Mouse (Mus musculus) ovary, postnatal 36 days (tissue): ENCODE results near the gene Tecta.

Source experiments
- DNase-seq: peaks from one replicate; pipeline ENCODE4 v3.0.0; 2022; ENCODE audit warnings: low spot score, mixed read lengths

Gene Tecta

DNA sequence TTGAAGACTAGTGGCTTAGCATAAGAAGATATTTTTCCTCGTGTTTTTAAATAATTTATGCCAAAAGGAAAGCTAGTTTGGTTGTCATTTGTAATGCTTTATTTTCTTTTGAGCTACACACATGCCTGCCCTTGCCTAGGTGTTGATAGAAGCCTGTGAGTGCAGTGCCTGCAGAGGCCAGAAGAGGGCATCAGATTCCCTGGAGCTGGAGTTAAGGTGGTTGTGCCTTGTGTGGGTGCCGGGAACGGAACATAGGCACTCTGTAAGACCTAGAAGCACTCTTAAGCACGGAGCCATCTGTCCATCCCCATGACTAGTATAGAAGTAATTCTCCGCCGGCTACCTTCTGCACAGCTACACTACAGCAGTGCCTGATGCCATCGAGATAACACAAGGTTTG is 79.1 kb downstream of the Tecta start:
- DNase-seq: no peak

GRCm38 (mm10) chr9:42318455-42318987 is 81.2 kb downstream of the Tecta start:
- DNase-seq: no peak

- DNase-seq: peak; percentile 30
Observed at GRCm38 (mm10) chr9:42317337-42317736, 82.4 kb downstream of the Tecta start.

GRCm38 (mm10) chr9:42315816-42316215 is 83.9 kb downstream of the Tecta start:
- peak; percentile 37 for DNase-seq

DNA sequence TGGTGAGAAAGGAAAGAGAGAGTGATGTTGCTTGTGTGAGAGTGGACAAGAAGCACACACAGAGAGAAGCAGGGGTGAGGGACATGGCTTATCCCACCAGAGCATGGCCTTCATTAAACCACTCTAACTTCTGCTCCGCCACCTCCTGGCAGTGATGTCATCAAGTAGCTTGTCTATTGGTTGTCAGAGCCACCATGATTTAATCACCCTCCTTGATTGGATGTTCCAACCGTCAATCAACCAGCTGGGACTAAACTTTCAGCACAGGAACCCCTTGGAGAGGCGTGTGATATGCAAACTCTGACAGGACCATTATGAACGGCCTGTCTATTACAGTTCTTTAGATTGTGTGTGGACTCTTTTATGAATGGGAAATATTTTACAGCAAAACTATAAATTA is 84.8 kb downstream of the Tecta start:
- no peak for DNase-seq

- no peak for DNase-seq
Observed at GRCm38 (mm10) chr9:42314388-42314787, 85.3 kb downstream of the Tecta start.

- DNase-seq: no peak
Observed at GRCm38 (mm10) chr9:42313872-42314271, 85.9 kb downstream of the Tecta start.

DNA sequence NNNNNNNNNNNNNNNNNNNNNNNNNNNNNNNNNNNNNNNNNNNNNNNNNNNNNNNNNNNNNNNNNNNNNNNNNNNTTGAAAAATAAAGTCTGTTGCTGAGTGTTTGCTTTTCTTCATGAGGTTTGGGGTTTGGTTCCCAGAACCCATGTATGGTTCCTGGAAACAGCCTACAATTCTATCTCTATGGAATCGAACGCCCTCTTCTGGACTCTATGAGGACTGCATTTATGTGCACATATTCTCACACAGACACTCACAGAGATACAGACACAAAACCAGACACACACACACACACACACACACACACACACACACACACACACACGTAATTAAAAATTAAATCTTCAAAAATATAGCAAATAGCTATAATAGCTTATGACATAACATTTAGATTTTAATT is 88.4 kb downstream of the Tecta start:
- no peak for DNase-seq

GRCm38 (mm10) chr9:42303894-42304293 is 95.8 kb downstream of the Tecta start:
- DNase-seq: no peak

DNA sequence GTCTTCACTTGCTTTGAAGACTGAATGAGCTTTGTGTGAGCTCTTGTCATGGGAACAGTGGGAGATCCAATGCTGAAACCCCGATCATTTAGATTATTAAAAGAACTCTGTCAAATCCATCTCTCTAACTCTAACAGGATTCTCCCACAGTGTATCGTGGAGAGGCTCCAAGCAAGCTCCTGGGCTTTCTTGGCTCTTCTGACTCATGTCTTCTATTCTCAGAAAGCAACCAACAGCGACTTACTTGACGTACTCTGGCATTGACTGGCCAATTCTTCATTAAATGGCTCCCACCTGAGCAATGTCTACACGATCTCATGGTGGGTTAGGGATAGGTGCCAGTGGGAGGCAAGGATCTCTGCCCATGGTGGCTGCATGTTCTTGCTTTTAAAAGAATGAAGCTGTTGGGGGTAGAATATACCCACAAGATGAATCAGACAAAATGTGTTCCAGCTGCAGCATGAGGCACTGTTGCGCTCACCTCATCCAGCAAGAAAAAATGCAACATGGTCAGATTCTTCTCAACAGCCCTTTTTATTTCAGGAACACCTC is 98.6 kb downstream of the Tecta start:
- DNase-seq: no peak

GRCm38 (mm10) chr9:42296297-42296922 is 103.3 kb downstream of the Tecta start:
- DNase-seq: no peak

DNA sequence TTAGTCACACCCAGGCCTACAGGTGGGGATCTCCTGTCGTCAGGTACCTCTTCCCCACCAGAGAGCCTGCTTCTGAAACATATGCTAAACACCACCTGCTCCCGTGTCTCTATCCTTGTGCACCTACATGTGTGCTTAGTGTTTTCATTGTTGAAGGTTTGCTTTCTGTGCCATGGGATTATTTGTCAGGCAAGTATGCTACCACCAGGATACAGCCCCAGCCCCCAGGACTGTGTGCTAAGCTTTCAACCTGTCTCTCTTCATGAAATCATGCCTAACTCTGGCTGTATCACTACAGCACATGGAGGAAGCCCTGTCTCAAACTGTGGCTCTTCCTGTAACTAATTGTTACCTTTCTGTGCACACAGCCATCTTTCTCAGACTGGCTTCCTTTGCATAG is 105.6 kb downstream of the Tecta start:
- no peak for DNase-seq

DNA sequence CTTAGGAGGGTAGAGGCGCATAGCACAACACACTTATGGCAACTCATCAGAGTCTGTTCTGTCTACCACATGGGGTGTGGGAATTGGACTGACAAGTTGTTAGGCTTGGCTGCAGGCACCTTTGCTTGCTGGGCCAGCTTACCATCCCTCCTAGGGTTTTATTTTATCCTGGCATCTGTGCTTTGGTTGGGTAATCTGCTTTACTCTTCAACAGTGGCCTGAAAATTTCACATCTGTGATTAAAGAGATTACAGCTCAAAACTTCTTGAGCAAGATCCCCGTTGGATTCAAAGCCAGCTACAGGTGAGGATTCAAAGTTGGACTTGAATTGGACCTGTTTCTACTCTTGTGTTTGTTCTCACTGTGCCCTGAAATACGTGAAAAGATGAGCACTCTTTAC is 106.1 kb downstream of the Tecta start:
- DNase-seq: no peak

GRCm38 (mm10) chr9:42293051-42293450 is 106.7 kb downstream of the Tecta start:
- no peak for DNase-seq

DNA sequence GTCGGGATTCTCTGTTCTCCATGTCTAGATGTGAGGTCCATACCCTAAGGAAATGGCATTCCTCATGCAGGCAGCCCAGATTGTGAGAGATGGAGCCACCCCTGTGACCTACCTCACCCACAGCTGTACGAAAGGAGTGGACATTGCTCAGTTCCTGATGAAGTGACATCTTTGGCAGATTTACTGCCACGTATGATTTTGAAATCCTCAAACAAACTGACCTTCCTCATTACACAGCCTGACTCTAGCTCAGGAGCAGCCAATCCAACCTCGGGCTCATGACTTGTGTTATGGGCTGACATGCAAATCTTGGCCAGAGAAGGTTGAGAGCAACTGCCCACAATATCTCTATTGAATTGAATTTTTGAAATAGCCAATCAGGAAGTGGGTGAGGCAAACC is 120.1 kb downstream of the Tecta start:
- no peak for DNase-seq
